Mouse (Mus musculus): ENCODE measurements around the gene Zfp648. TPM values are rescaled to one million over a fixed set of nuclear protein-coding genes. Genes with fewer than 3 reads are reported as not detected.

Gene Zfp648
- polyA plus RNA-seq, 1 experiment: not detected

DNA sequence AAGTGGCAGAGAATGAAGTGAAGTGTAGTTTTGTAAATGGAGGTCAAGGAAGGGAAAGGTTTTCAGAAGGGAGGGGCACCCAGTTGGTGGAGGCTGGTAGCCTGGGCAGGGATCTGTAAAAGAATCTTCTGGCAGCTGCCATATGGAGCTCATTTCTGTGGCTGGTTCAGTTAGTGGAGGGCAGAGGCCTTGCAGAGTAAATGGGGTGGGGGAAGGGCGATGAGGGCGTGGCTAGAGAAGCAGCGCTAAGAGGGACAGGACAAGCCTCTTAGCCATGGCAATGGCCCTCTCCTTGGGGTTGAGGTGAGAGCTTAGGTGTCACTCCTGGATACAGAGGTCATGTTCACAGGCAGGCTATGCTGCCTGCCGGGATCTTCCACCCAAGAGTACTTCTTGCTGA is 12.4 kb upstream of the Zfp648 start:
- Histone ChIP-seq H3K4me1 (ENCODE audit: control insufficient read depth, insufficient read depth, insufficient read length) (no peaks in the 10 kb centered on the region), H3K27me3 (ENCODE audit: control insufficient read depth, insufficient read depth, low read length) (no peaks in the 10 kb centered on the region), H3K27ac (ENCODE audit: insufficient read depth, low read length) (no peak overlapping the region), H3K36me3 (ENCODE audit: control insufficient read depth, insufficient read depth, low read length) (no peaks in the 10 kb centered on the region), H3K4me3 (ENCODE audit: extremely low read depth, insufficient read depth, insufficient read length) (no peak overlapping the region)
- no peak for TF ChIP-seq POLR2A (IDR thresholded peaks at IDR 0.05; ENCODE audit: low read depth, low read length)
- no peak for TF ChIP-seq CTCF (IDR thresholded peaks at IDR 0.05; ENCODE audit: extremely low read depth, insufficient read depth, insufficient read length, insufficient replicate concordance)
- DNase-seq (ENCODE audit: low read depth in 1 of 2, low spot score in 2 of 2): no peak
- WGBS: 76% methylated on average over 4 of the region's 4 CpGs

DNA sequence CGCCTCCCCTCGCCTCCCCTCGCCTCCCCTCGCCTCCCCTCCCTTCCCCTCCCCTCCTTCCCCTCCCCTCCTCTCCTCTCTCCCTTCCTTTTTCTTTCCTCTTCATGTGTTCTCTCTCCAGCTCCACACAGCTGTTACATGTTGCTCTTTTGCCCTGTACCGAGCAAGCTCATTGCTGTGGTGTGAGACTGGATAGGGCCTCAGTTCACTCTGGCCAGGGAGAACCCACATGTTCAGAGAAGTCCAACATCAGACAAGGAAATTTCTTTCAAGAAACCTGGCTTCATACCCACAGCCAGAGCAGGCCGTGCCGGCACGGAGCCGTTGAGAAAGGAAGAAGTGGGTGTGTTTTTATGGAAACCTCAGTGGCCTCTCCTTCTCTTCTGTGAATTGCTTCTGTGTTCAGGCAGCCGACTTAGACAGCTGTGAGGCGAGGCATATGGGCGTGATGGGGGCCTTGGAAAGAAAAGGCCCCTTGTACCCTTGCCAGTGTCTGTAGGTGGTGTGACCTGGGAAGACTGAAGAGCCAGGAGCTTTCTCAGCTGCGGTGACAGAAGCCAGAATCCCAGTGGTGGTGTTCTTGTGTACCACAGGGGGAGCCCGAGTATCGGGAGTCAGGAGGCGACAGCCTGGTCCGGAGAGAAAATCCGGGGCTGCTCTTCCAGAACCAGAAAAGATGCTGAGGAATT is 11.0 kb upstream of the Zfp648 start:
- Histone ChIP-seq H3K27ac (ENCODE audit: insufficient read depth, low read length) (no peak overlapping the region), H3K4me1 (ENCODE audit: control insufficient read depth, insufficient read depth, insufficient read length) (no peaks in the 10 kb centered on the region), H3K36me3 (ENCODE audit: control insufficient read depth, insufficient read depth, low read length) (no peaks in the 10 kb centered on the region), H3K27me3 (ENCODE audit: control insufficient read depth, insufficient read depth, low read length) (no peaks in the 10 kb centered on the region), H3K4me3 (ENCODE audit: extremely low read depth, insufficient read depth, insufficient read length) (no peak overlapping the region)
- TF ChIP-seq CTCF (IDR thresholded peaks at IDR 0.05; ENCODE audit: extremely low read depth, insufficient read depth, insufficient read length, insufficient replicate concordance) (no peak), POLR2A (IDR thresholded peaks at IDR 0.05; ENCODE audit: low read depth, low read length) (no peak)
- 79% methylated on average over 14 of the region's 18 CpGs for WGBS
- no peak for DNase-seq (ENCODE audit: low read depth in 1 of 2, low spot score in 2 of 2)

DNA sequence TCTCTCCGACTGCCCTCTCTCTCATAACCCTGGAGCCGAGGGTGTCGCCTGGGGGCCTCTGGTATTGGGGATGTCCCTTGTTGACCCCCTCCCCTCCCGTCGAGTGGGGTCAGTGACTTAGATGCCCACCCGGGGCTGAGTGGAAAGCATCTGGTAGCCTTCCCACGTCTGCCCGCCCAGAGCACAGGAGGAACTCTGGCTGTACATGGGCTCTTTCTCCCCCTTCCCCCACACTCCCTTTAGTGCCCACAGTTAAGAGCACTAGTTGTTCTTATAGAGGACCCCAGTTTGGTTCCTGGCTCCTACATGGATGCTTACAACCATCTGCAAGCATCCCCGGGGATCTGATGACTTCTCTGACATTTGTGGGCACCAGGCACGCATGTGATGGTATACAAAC is 2.1 kb upstream of the Zfp648 start:
- TF ChIP-seq CTCF (IDR thresholded peaks at IDR 0.05; ENCODE audit: extremely low read depth, insufficient read depth, insufficient read length, insufficient replicate concordance) (no peak), POLR2A (IDR thresholded peaks at IDR 0.05; ENCODE audit: low read depth, low read length) (no peak)
- WGBS: 92% methylated on average over 10 of the region's 10 CpGs
- Histone ChIP-seq H3K27ac (ENCODE audit: insufficient read depth, low read length) (no peak overlapping the region), H3K36me3 (ENCODE audit: control insufficient read depth, insufficient read depth, low read length) (no peaks in the 10 kb centered on the region), H3K27me3 (ENCODE audit: control insufficient read depth, insufficient read depth, low read length) (no peaks in the 10 kb centered on the region), H3K4me1 (ENCODE audit: control insufficient read depth, insufficient read depth, insufficient read length) (no peaks in the 10 kb centered on the region), H3K4me3 (ENCODE audit: extremely low read depth, insufficient read depth, insufficient read length) (no peak overlapping the region)
- no peak for DNase-seq (ENCODE audit: low read depth in 1 of 2, low spot score in 2 of 2)

DNA sequence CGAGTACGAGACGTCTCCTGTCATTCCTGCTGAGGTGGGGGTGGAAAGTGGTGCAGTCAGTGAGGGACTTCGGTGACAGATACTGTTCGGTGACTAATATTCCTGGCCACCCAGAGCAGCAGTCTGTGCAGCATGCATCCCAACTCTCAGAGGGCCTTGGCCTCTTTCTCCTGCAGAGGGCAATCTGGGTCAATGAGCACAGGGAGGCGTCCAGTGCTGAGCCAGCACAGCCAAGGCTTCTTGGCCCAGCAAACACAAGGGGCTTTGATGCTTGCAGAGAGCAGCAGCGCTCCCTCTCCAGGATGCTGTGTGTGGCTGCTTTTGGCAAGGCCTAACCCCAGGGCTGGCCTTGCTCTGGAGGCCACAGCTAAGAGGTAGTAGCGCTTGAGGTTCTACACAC is 1.6 kb downstream of the Zfp648 start:
- H3K4me1 ChIP-seq (ENCODE audit: control insufficient read depth, insufficient read depth, insufficient read length): no peaks in the 10 kb centered on the region
- H3K27ac ChIP-seq (ENCODE audit: insufficient read depth, low read length): no peak overlapping the region
- no peak for DNase-seq (ENCODE audit: low read depth in 1 of 2, low spot score in 2 of 2)
- H3K36me3 ChIP-seq (ENCODE audit: control insufficient read depth, insufficient read depth, low read length): no peaks in the 10 kb centered on the region
- TF ChIP-seq CTCF (IDR thresholded peaks at IDR 0.05; ENCODE audit: extremely low read depth, insufficient read depth, insufficient read length, insufficient replicate concordance): no peak
- no peak for TF ChIP-seq POLR2A (IDR thresholded peaks at IDR 0.05; ENCODE audit: low read depth, low read length)
- 85% methylated on average over 8 of the region's 8 CpGs for WGBS
- H3K4me3 ChIP-seq (ENCODE audit: extremely low read depth, insufficient read depth, insufficient read length): no peak overlapping the region
- H3K27me3 ChIP-seq (ENCODE audit: control insufficient read depth, insufficient read depth, low read length): peaks cover 2% of the 10 kb centered on the region; the same call in 1 of the 2 replicates

DNA sequence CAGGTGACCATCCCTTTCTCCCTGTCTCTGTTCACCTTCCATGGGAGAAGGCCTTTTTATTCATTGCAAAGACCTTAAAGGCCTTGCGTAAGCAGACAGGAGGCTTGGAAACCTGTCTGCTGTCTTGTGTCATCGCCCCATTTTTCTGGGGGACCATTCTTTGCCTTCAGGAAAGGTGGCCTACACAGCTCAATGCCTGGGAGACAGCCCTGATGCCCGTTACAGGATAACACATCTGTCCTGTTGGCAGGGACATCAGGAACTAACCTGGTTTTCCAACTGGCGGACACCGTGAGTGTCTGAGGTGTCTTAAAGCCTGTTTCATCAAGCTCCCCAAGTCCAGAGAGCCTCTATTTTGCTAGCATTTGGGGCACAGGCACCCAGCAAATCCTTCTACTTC is 2.4 kb downstream of the Zfp648 start:
- WGBS: 86% methylated on average over 5 of the region's 5 CpGs
- Histone ChIP-seq H3K27me3 (ENCODE audit: control insufficient read depth, insufficient read depth, low read length) (peaks cover 2% of the 10 kb centered on the region; the same call in 1 of the 2 replicates), H3K27ac (ENCODE audit: insufficient read depth, low read length) (no peak overlapping the region)

DNA sequence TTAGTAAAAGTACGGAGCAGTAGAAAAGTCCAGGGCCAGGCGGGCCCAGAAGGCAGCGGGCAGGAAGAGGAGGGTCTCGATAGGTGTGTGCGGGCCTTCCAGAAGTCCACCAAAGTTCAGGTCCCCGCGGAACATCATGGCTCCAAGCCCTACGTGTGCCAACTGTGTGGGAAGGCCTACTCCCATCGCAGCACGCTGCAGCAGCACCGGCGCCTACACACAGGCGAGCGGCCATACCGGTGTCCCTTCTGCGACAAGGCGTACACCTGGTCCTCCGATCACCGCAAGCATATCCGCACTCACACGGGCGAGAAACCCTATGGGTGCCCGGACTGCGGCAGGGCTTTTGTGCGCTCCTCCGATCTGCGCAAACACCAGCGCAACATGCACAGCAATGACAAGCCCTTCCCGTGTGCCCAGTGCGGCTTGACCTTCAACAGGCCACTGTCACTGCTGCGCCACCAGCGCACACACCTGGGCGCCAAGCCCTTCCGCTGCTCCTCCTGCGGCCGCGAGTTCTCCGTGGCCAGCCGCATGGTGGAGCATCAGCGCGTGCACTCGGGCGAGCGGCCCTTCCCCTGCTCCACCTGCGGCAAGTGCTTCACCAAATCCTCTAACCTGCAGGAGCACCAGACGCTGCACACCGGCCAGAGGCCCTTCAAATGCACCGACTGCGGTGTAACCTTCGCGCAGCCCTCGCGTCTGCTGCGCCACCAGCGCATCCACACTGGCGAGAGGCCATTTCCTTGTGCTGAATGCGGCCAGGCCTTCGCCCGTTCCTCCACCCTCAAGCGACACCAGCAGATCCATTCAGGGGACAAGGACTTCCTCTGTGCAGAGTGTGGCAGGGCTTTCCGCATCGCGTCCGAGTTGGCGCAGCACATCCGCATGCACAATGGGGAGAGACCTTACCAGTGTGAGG is 3.9 kb downstream of the Zfp648 start:
- no peak for DNase-seq (ENCODE audit: low read depth in 1 of 2, low spot score in 2 of 2)
- Histone ChIP-seq H3K27ac (ENCODE audit: insufficient read depth, low read length) (no peak overlapping the region), H3K36me3 (ENCODE audit: control insufficient read depth, insufficient read depth, low read length) (no peaks in the 10 kb centered on the region), H3K4me3 (ENCODE audit: extremely low read depth, insufficient read depth, insufficient read length) (no peak overlapping the region), H3K27me3 (ENCODE audit: control insufficient read depth, insufficient read depth, low read length) (peaks cover 2% of the 10 kb centered on the region; the same call in 1 of the 2 replicates), H3K4me1 (ENCODE audit: control insufficient read depth, insufficient read depth, insufficient read length) (no peaks in the 10 kb centered on the region)
- TF ChIP-seq POLR2A (IDR thresholded peaks at IDR 0.05; ENCODE audit: low read depth, low read length) (no peak), CTCF (IDR thresholded peaks at IDR 0.05; ENCODE audit: extremely low read depth, insufficient read depth, insufficient read length, insufficient replicate concordance) (no peak)
- WGBS: 14% methylated on average over 66 of the region's 66 CpGs

More for the DNA sequence above, 2.4 kb downstream of the Zfp648 start:
- no peak for DNase-seq (ENCODE audit: low read depth in 1 of 2, low spot score in 2 of 2)
- TF ChIP-seq POLR2A (IDR thresholded peaks at IDR 0.05; ENCODE audit: low read depth, low read length): no peak
- no peak for TF ChIP-seq CTCF (IDR thresholded peaks at IDR 0.05; ENCODE audit: extremely low read depth, insufficient read depth, insufficient read length, insufficient replicate concordance)
- Histone ChIP-seq H3K36me3 (ENCODE audit: control insufficient read depth, insufficient read depth, low read length) (no peaks in the 10 kb centered on the region), H3K4me1 (ENCODE audit: control insufficient read depth, insufficient read depth, insufficient read length) (no peaks in the 10 kb centered on the region), H3K4me3 (ENCODE audit: extremely low read depth, insufficient read depth, insufficient read length) (no peak overlapping the region)

Data from spleen, adult 2 months (tissue).